Mouse (Mus musculus): ENCODE measurements around the gene Opn1sw. TPM values are rescaled to one million over a fixed set of nuclear protein-coding genes. Genes with fewer than 3 reads are reported as not detected.

The Opn1sw gene
- polyA plus RNA-seq, 1 experiment from 2014 or later: 0.29 TPM

DNA sequence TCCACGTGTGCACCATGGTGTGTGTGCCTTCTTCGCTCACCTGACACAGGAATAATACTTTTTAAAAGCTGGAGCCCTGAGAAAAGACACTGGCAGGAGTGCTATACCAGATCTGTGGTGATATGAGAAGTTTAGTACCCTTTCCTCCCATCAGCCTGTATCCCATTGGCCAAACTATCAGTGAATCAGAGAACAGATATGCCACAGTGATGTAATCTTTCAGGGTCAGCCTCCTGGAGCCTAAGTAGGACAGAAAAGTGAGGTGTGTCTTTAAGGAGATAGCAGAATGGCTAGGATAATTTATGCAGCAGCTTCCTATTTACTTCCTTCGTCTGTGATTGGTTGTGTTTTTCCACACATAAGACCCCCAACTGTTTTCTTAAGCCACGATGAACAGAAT, 39.9 kb upstream of the Opn1sw start:
- 70% methylated on average over 4 of the region's 4 CpGs for WGBS
- ATAC-seq (replicated peaks; ENCODE audit: low FRiP score): no peak
- Histone ChIP-seq H3K4me1 (peaks cover 12% of the 10 kb centered on the region), H3K36me3 (no peaks in the 10 kb centered on the region), H3K27me3 (peaks cover 21% of the 10 kb centered on the region), H3K9me3 (replicated peaks) (no peaks in the 10 kb centered on the region), H3K9ac (no peak overlapping the region), H3K27ac (no peak overlapping the region), H3K4me2 (no peak overlapping the region), H3K4me3 (replicated peaks) (no peak overlapping the region)

DNA sequence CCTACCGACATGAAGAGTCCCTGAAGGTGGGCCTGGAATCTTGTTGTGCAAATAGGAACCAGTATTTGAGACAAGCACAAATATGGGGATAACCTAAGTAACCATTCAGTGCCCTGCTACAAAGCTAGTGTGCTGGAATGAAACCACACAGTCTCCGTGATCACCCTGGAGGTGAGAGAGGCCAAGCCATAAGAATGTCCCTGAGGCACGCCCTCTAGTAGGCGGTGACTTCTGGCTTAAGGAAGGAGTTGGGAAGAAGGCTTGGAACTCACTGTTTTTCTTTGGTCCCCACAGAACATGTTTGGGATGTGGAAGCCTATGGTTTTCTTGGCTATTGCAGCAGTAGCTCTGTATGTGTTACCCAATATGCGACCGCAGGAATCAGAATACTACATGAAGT, 38.1 kb upstream of the Opn1sw start:
- no peak overlapping the region for H3K4me3 ChIP-seq (replicated peaks)
- no peak overlapping the region for H3K4me2 ChIP-seq
- no peaks in the 10 kb centered on the region for H3K36me3 ChIP-seq
- H3K27ac ChIP-seq: no peak overlapping the region
- H3K27me3 ChIP-seq: peaks cover 4% of the 10 kb centered on the region; the same call in 1 of the 2 replicates
- no peak for ATAC-seq (replicated peaks; ENCODE audit: low FRiP score)
- no peak overlapping the region for H3K9ac ChIP-seq
- WGBS: 74% methylated on average over 6 of the region's 6 CpGs
- no peaks in the 10 kb centered on the region for H3K9me3 ChIP-seq (replicated peaks)
- H3K4me1 ChIP-seq: 0 out of 2 replicates have a peak, but pooled peaks cover under 1% of the 10 kb centered on the region

DNA sequence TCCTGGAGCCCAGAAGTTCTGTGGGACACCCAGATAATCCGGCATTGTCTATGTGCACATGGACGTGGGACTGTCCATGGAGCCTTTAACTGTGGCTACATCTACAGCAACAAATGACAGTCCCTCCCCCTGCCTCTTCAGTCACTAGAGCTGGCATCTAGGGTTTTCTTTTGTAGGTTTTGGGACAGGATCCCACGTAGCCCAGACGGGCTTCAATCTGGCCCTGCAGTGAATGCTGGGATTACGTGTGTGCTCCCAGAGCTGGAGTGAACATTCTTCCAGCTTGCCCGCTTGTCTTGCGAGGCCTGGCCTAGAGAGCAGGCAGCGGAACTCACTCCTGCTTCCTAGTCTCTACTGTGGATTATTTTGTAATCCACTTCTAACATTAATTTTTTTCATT, 36.9 kb upstream of the Opn1sw start:
- no peaks in the 10 kb centered on the region for H3K4me1 ChIP-seq
- H3K4me2 ChIP-seq: no peak overlapping the region
- no peak for ATAC-seq (replicated peaks; ENCODE audit: low FRiP score)
- WGBS: 84% methylated on average over 8 of the region's 8 CpGs
- no peaks in the 10 kb centered on the region for H3K27me3 ChIP-seq
- H3K9ac ChIP-seq: no peak overlapping the region
- no peaks in the 10 kb centered on the region for H3K36me3 ChIP-seq
- H3K9me3 ChIP-seq (replicated peaks): no peaks in the 10 kb centered on the region
- H3K4me3 ChIP-seq (replicated peaks): no peak overlapping the region
- H3K27ac ChIP-seq: no peak overlapping the region

DNA sequence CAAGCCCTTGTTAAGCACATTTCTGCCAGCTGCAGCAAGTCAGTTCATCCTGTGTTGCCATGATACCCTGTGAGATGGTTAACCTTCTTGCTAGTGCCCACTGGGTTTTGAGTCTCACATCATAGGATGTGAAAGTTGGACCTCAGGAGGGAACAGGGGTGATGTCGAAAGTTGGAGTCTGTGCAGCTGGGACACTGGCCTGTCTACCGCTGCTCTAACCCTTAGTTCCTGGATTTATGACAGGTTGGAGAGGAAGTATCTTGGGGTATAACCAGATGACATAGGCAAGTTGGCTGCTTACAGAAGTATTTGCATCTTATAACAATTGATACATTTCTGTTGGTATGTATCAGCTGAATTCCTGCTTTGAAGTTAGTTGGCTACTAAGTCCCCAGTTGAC, 32.3 kb upstream of the Opn1sw start:
- Histone ChIP-seq H3K4me2 (no peak overlapping the region), H3K27ac (no peak overlapping the region), H3K27me3 (no peaks in the 10 kb centered on the region), H3K9me3 (replicated peaks) (no peaks in the 10 kb centered on the region), H3K9ac (no peak overlapping the region), H3K4me1 (no peaks in the 10 kb centered on the region), H3K36me3 (no peaks in the 10 kb centered on the region; the same call in 1 of the 2 replicates), H3K4me3 (replicated peaks) (no peak overlapping the region)
- ATAC-seq (replicated peaks; ENCODE audit: low FRiP score): no peak
- WGBS: 87% methylated on average over 2 of the region's 2 CpGs

DNA sequence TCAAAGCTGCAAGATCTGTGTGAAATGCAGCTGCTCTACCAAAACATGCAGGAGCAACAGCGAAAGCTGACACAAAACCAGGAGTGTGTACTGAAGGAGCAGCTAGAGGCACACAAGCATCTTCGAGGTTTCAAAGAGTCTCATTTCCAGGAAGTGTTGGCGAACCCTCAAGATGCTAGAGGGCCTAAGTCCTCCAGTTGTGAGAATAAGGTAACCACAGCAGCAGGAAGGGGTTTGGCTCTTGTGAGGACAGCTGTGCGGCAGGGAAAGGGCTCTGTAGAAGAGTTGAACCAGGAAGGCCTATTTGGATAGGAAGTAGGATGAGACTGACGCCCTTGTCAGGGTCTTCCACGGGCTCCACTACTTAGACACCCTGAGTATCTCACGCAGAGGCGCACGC, 27.2 kb upstream of the Opn1sw start:
- Histone ChIP-seq H3K9me3 (replicated peaks) (no peaks in the 10 kb centered on the region), H3K36me3 (peaks cover 27% of the 10 kb centered on the region), H3K27ac (no peak overlapping the region), H3K4me2 (no peak overlapping the region), H3K4me1 (no peaks in the 10 kb centered on the region), H3K27me3 (no peaks in the 10 kb centered on the region), H3K9ac (no peak overlapping the region), H3K4me3 (replicated peaks) (no peak overlapping the region)
- 84% methylated on average over 9 of the region's 9 CpGs for WGBS
- no peak for ATAC-seq (replicated peaks; ENCODE audit: low FRiP score)

DNA sequence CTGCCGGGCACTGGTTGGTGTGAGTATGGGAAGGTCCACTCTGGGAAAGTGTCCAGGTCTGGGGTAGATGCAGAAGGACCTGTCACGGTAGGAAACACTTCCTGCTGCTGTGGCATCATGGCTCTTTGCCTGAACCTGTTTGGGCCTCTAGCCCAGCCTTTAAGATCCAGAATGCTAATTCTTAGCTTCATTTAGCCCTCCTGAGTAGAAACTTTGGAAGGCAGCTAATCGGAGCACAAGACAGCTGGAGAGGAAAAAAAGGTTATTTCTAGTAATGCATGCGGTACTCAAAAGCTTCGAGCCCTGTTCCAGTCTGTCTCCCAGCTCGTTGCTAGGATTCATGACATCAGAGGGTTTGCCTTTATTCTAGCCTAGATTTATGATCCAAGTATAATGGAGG, 18.1 kb upstream of the Opn1sw start:
- no peak overlapping the region for H3K27ac ChIP-seq
- peaks cover 43% of the 10 kb centered on the region for H3K36me3 ChIP-seq
- WGBS: 80% methylated on average over 6 of the region's 6 CpGs

DNA sequence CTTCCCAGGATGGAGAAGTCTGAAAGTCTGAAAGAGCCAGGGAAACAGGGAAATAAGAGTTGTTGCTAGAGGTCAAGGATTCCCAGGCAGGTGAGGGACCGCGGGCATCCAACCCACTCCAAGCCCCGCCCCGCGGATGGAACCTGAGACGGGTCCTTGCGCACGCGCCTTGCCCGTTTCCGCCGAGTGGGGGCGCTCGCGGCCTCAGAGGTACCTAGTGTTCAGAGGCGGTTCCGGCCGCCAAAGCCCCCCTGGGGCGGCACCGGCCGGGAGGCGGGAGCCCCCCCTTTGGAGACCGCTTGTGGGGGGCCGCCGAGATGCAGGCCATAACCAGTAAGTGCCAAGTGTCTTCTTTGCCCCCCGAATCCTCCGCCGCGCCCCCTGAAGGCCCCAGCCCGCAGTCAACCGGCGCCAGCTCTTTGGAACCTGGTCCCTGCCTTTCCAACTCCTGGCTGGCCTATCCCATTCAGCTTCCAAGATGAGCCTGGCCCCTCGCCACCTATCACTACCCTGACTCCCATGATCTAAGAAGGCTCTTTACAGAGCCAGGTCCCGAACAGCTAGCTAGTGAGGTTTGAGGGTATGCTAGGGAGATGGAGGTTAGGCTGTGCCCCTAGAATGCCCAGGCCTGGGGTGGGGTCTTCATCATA, 14.6 kb upstream of the Opn1sw start:
- Histone ChIP-seq H3K27ac (no peak overlapping the region), H3K36me3 (peaks cover 23% of the 10 kb centered on the region; the same call in 1 of the 2 replicates), H3K9me3 (replicated peaks) (no peaks in the 10 kb centered on the region), H3K4me3 (replicated peaks) (peak overlapping the region; percentile 32), H3K4me1 (peaks cover 6% of the 10 kb centered on the region), H3K4me2 (peak overlapping the region; percentile 59), H3K9ac (no peak overlapping the region), H3K27me3 (peaks cover 6% of the 10 kb centered on the region; the same call in 1 of the 2 replicates)
- WGBS: 8% methylated on average over 34 of the region's 34 CpGs
- ATAC-seq (replicated peaks; ENCODE audit: low FRiP score): peak; percentile 22; the same call in 1 of the 2 replicates

More for the DNA sequence above, 18.1 kb upstream of the Opn1sw start:
- peaks cover 6% of the 10 kb centered on the region for H3K4me1 ChIP-seq
- no peaks in the 10 kb centered on the region for H3K9me3 ChIP-seq (replicated peaks)
- no peak overlapping the region for H3K9ac ChIP-seq
- no peak overlapping the region for H3K4me3 ChIP-seq (replicated peaks)
- no peak for ATAC-seq (replicated peaks; ENCODE audit: low FRiP score)
- H3K27me3 ChIP-seq: peaks cover 6% of the 10 kb centered on the region; the same call in 1 of the 2 replicates
- H3K4me2 ChIP-seq: no peak overlapping the region

DNA sequence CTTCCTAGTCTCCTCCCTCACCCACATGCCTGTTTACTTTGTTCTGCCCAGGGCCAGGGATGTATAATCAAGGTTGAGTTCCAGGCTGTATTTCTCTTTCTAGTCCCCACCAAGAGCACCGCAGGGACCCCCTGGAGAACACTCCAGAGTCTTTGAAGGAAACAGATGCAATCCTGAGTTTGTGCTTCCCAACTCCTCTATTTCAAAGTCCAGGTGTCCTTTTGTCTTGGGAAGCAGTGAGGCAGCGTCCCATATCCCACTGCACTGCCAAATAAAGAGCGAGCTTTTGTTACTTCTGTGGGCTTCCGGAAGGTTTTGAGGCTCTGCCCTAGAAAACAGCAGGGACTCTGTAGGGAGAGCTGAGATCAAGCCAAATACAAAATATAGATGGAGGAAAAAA, 11.6 kb upstream of the Opn1sw start:
- H3K4me2 ChIP-seq: no peak overlapping the region
- no peaks in the 10 kb centered on the region for H3K9me3 ChIP-seq (replicated peaks)
- H3K36me3 ChIP-seq: peaks cover 10% of the 10 kb centered on the region; the same call in 1 of the 2 replicates
- H3K9ac ChIP-seq: no peak overlapping the region
- ATAC-seq (replicated peaks; ENCODE audit: low FRiP score): no peak
- H3K4me1 ChIP-seq: peaks cover 28% of the 10 kb centered on the region
- 88% methylated on average over 4 of the region's 4 CpGs for WGBS
- no peak overlapping the region for H3K27ac ChIP-seq
- H3K4me3 ChIP-seq (replicated peaks): no peak overlapping the region
- H3K27me3 ChIP-seq: peaks cover 18% of the 10 kb centered on the region

DNA sequence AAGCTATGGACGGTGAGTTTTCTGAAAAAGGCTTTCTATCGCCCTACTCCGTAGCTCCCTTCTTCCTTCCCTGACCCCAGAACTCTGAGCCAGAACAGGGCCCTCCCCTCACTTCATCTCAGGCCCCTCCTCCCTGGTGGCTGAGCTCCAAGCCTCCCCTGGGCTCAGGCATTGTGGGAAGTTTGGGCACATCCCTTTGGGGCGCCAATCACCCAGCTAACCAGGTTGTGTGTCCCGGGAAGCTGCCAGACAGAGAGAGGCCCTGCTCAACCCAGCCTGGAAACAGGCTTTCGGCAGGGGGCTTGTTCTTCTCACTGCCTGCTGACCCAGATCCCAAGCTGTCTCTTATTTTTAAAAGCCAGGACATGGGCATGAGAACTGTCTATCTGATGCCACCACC, 9.3 kb upstream of the Opn1sw start:
- Histone ChIP-seq H3K27ac (peak overlapping the region; percentile 75), H3K27me3 (peaks cover 30% of the 10 kb centered on the region), H3K4me3 (replicated peaks) (peak overlapping the region; percentile 82), H3K9ac (peak overlapping the region; percentile 66), H3K9me3 (replicated peaks) (no peaks in the 10 kb centered on the region), H3K36me3 (peaks cover 10% of the 10 kb centered on the region; the same call in 1 of the 2 replicates), H3K4me1 (peaks cover 24% of the 10 kb centered on the region), H3K4me2 (peak overlapping the region; percentile 93)
- 0 out of 2 replicates have a peak, but pooled peaks have one; percentile 26 for ATAC-seq (replicated peaks; ENCODE audit: low FRiP score)
- WGBS: 6% methylated on average over 6 of the region's 6 CpGs

DNA sequence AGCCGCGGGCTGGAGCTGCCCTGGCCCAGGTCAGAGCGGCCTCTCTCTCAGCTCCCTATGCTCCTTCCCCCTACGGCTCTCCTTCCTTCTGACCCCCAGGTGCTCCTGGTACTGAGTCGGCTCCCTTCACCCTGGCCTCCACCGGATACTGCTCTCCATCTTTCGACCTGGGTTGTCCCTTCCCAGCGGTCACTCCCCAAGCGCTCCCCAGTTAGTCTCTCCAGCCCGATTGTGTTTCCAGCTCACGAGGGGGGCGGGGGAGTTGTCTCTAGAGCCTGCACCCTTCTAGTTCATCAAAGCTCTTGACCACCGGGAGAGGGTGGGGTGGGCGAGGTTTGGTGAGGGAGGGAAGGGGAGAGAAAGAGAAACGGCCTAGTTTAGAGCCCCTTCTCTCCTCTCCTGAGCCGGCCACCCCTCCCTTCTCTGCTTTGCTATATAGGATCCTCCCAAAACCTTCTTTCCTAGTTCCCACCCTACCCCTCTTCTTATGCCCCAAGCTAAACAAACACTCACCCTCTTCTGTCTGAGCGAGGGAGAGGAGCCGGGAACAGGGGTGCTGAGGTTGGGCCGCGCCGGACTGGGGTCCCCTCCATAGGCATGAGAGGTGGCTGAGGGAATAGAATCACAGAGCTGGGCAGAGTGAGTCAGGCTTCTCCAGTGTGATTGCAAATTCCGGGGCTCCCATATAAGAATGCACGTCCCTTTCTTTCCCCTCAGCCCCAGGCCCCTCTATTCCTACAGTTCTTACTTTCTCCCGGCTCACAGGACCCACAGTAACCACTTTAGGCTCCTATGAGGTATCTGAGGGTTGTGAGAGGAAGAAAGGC, 8.7 kb upstream of the Opn1sw start:
- Histone ChIP-seq H3K36me3 (peaks cover 10% of the 10 kb centered on the region; the same call in 1 of the 2 replicates), H3K9ac (peak overlapping the region; percentile 66), H3K4me1 (peaks cover 21% of the 10 kb centered on the region), H3K9me3 (replicated peaks) (no peaks in the 10 kb centered on the region), H3K27ac (peak overlapping the region; percentile 75), H3K4me2 (peak overlapping the region; percentile 93), H3K4me3 (replicated peaks) (peak overlapping the region; percentile 82), H3K27me3 (peaks cover 30% of the 10 kb centered on the region)
- 1% methylated on average over 24 of the region's 24 CpGs for WGBS
- ATAC-seq (replicated peaks; ENCODE audit: low FRiP score): peak; percentile 82

DNA sequence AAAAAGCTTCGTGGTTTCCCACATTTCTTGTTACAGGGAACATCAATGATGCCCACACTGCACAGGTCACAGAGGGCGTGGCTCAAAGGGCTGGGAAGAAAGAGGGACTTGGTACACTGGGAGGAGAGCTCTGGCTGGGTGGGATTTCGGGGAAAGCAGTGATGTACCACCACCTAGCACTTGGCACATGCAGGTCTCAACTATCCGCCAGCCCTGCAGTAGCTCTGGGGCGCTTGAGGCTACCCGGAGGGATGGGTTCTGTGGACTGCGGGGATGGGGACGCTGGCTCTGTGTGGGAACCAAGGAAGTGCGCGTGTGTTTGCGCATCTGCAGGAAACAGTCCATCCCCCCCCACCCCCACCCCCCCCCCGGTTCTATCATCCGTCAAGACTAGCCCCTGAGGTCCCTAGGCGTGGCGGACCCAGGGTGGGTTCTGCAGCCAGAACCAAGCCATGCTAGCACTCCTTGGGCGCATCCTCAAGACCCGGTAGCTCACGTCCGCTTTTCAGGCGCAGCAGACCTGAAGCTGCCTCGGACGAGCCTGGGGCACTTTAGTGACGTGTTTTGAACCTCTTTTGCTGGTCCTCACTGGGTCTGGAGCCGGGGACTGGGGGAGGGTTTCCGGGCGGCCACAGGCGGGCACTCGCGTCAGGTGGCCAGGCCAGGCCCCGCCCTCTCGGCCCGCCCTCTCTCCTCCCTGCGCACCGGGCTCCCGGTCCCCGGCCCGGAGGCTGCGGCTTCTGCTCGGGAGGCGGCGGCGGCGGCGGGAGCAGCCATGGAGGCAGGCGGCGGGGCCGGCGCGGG, 7.8 kb upstream of the Opn1sw start, which contains the start of gene Ccdc136:
TSS of gene Ccdc136 (plus strand) at position 400 of the 804 bp plus-strand sequence.
- Histone ChIP-seq H3K36me3 (peaks cover 10% of the 10 kb centered on the region; the same call in 1 of the 2 replicates), H3K4me1 (peaks cover 21% of the 10 kb centered on the region), H3K9me3 (replicated peaks) (no peaks in the 10 kb centered on the region), H3K4me3 (replicated peaks) (peak within 1 kb of the TSS; percentile 82), H3K27me3 (peaks cover 31% of the 10 kb centered on the region), H3K27ac (peak within 1 kb of the TSS; percentile 75), H3K9ac (peak within 1 kb of the TSS; percentile 66), H3K4me2 (peak within 1 kb of the TSS; percentile 93)
- WGBS: under 1% methylated on average over 45 of the region's 49 CpGs
- peak; percentile 94 for ATAC-seq (replicated peaks; ENCODE audit: low FRiP score)
